Mouse (Mus musculus) kidney, embryonic 15.5 days (tissue): ENCODE data around the gene Hmgxb4. TPM values are rescaled to one million over a fixed set of nuclear protein-coding genes. Genes with fewer than 3 reads are reported as not detected.

Source experiments
- ATAC-seq: fragments of 200-750 bp; cut with Nextera tagmentation; replicated peaks from 2 replicates; pipeline ENCODE4 v1.8.0; 2017; ENCODE audit warnings: moderate TSS enrichment; ENCODE audit not compliant: low FRiP score
- H3K27ac ChIP-seq: fragments of 300-500 bp; sonication (generic); 2 replicates; pipeline ENCODE4 v1.5.1; 2015; ENCODE audit warnings: mild to moderate bottlenecking, inconsistent platforms
- H3K27me3 ChIP-seq: fragments of 300-500 bp; sonication (generic); 2 replicates; pipeline ENCODE4 v1.6.1; 2015; ENCODE audit warnings: inconsistent platforms
- H3K36me3 ChIP-seq: fragments of 300-500 bp; sonication (generic); 2 replicates; pipeline ENCODE4 v1.6.1; 2015; ENCODE audit warnings: inconsistent platforms
- H3K4me1 ChIP-seq: fragments of 300-500 bp; sonication (generic); 2 replicates; pipeline ENCODE4 v1.6.1; 2015; ENCODE audit warnings: inconsistent platforms
- H3K4me2 ChIP-seq: fragments of 300-500 bp; sonication (generic); 2 replicates; pipeline ENCODE4 v1.6.1; 2015; ENCODE audit warnings: moderate library complexity, mild to moderate bottlenecking, inconsistent platforms
- H3K4me3 ChIP-seq: fragments of 300-500 bp; sonication (generic); replicated peaks from 2 replicates; pipeline ENCODE4 v1.5.1; 2015; ENCODE audit warnings: mild to moderate bottlenecking, inconsistent platforms
- H3K9ac ChIP-seq: fragments of 300-500 bp; sonication (generic); 2 replicates; pipeline ENCODE4 v1.6.1; 2015; ENCODE audit warnings: mild to moderate bottlenecking, inconsistent platforms
- H3K9me3 ChIP-seq: fragments of 300-500 bp; sonication (generic); replicated peaks from 2 replicates; pipeline ENCODE4 v1.6.1; 2016; ENCODE audit warnings: inconsistent platforms
- WGBS: fragments of 180-500 bp; shearing (Covaris S2); methylation state at CpG from one replicate; pipeline ENCODE4 v1.1.7; 2015; ENCODE audit warnings: mixed read lengths; 5-methylcytosine and 5-hydroxymethylcytosine counted together
- polyA plus RNA-seq: library from polyadenylated mRNA; unstranded; fragments of >200 nt; fragmentation: Nextera tagmentation; extraction: Ambion mirVana; gene quantifications from 2 replicates; pipeline ENCODE4 v1.2.1, GENCODE M21; 2015

Hmgxb4 gene
- polyA plus RNA-seq, 1 experiment from 2014 or later: 46.4 TPM

- 90% methylated on average over 5 of the region's 5 CpGs for WGBS
- no peak overlapping the region for H3K27ac ChIP-seq
- ATAC-seq: no peak
- H3K4me2 ChIP-seq: no peak overlapping the region
- H3K27me3 ChIP-seq: no peaks in the 10 kb centered on the region
- no peaks in the 10 kb centered on the region for H3K9me3 ChIP-seq
- H3K4me1 ChIP-seq: peaks cover 5% of the 10 kb centered on the region; the same call in 1 of the 2 replicates
- H3K4me3 ChIP-seq: no peak overlapping the region
- no peaks in the 10 kb centered on the region for H3K36me3 ChIP-seq
- no peak overlapping the region for H3K9ac ChIP-seq
Observed at GRCm38 (mm10) chr8:74987436-74987835, 5.7 kb upstream of the Hmgxb4 start.

DNA sequence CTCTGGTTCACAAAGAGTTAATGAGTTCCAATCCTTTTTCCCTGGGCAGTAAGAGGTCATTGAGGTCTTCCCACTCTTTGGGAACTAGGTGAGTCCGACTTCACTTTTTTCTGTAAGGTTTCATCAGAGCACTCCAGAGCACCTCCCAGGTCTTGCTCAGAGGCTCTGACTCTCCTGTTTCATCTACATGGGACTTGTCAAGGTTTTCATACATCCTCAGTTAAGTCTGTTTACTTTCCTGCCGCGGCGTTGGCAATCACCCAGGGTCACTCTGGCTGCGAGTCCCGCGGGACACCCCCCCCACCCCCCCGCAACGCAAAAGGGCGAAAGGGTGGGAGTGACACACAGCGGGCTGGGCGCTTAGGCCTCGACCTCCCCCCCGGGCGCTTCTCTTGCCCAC is 3.1 kb upstream of the Hmgxb4 start:
- H3K27ac ChIP-seq: no peak overlapping the region
- H3K4me3 ChIP-seq: no peak overlapping the region
- no peaks in the 10 kb centered on the region for H3K9me3 ChIP-seq
- H3K4me1 ChIP-seq: peaks cover 15% of the 10 kb centered on the region
- no peaks in the 10 kb centered on the region for H3K27me3 ChIP-seq
- H3K4me2 ChIP-seq: peak overlapping the region; percentile 44
- H3K9ac ChIP-seq: no peak overlapping the region
- WGBS: 9% methylated on average over 15 of the region's 15 CpGs
- H3K36me3 ChIP-seq: no peaks in the 10 kb centered on the region
- no peak for ATAC-seq

DNA sequence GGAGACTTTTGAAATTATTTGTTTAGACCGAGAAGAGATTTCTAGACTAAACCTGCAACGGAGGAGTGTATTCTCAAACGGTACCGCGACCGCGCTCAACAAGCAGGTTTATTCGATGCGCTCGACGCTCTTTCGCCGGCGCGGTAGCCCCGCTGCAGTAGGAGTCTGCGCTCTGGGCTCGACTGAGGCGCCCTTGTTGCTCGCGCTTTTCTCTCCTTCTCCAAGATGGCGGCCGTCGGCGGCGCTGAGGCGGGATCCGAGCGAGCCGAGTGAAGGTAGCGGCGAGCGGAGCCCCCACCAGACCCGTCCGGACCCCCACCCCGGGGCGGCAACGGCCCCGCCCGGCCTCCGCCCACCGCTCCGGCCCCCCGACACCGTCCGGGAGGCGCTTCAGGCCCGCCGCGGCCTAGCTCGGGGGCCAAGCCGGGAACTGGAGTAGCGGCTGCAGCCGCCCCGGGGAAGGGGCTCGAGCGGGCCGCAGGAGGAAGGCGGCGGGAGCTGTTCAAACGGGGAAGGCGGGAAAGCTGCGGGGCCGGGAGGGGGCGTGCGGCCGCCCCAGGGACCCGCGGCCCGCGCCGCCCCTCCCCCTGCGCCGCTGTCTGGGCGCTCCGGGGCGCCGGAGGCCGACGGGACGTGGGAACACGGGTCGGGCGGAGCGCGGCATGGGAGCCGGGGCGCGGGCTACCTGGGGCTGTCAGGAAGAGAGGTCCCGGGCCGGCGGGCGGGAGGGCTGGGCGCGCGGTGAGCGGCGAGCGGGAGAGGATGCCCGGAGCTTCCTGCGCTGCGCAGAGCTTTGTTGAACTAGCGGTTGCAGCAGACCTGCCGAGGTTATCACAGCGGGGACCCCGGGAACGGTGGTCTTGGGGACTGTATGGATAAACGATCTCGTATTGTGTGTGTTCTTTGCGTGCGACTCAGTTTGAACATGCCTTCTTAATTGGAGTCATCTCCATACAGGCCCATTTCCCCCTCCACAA is 607 bp downstream of the Hmgxb4 start:
- H3K4me2 ChIP-seq: peak overlapping the region; percentile 66
- H3K9ac ChIP-seq: peak overlapping the region; percentile 99
- under 1% methylated on average over 103 of the region's 111 CpGs for whole genome bisulfite sequencing
- H3K4me1 ChIP-seq: peaks cover 15% of the 10 kb centered on the region
- peak overlapping the region; percentile 91 for H3K4me3 ChIP-seq
- no peaks in the 10 kb centered on the region for H3K9me3 ChIP-seq
- H3K36me3 ChIP-seq: peaks cover 5% of the 10 kb centered on the region; the same call in 1 of the 2 replicates
- peak overlapping the region; percentile 97 for H3K27ac ChIP-seq
- ATAC-seq: peak; percentile 96
- no peaks in the 10 kb centered on the region for H3K27me3 ChIP-seq

DNA sequence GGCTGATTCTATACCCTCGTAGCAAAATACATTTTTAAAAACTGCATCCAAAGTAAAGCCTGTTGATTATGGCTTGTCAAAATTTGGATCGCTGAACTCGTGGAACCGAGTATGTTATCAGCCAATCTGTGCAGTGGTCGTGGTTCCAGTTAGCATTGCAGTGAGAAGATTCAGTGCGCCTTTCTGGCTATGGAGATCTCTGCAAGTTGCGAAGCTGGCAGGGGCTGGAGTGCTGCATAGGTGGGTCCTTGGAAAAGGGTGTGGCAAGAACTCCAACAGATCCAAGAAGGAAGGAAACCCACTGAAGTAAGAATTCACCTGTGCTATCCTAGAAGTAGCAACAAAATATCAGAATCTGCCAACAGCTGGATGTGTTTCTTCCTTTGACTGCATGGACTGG is 1.4 kb downstream of the Hmgxb4 start:
- Histone ChIP-seq H3K4me2 (peak overlapping the region; percentile 66), H3K27me3 (no peaks in the 10 kb centered on the region), H3K4me1 (peaks cover 15% of the 10 kb centered on the region), H3K9me3 (no peaks in the 10 kb centered on the region), H3K36me3 (peaks cover 13% of the 10 kb centered on the region), H3K27ac (peak overlapping the region; percentile 97), H3K4me3 (peak overlapping the region; percentile 91), H3K9ac (peak overlapping the region; percentile 99)
- 5% methylated on average over 7 of the region's 7 CpGs for WGBS
- ATAC-seq: peak; percentile 34

DNA sequence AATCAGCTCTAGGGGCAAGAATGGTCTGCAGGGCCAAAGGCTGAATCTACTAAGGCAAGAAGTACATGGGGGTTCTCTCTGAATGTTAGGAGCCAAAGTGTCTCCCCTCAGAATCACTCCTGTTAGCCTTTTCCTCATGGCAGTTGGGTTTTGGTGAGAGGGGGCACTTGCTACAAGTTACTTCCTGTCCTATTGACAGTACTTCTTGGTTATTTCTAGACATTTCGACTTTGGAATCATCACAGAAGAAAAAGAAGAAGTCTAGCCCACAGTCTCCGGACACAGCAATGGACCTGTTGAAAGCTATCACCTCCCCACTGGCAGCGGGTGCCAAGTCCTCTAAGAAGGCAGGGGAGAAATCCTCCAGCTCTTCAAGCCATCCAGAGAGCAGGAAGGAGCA is 7.3 kb downstream of the Hmgxb4 start:
- Histone ChIP-seq H3K4me3 (no peak overlapping the region), H3K9ac (no peak overlapping the region), H3K27me3 (no peaks in the 10 kb centered on the region), H3K4me2 (no peak overlapping the region), H3K27ac (no peak overlapping the region), H3K4me1 (no peaks in the 10 kb centered on the region), H3K9me3 (no peaks in the 10 kb centered on the region), H3K36me3 (peaks cover 66% of the 10 kb centered on the region)
- no peak for ATAC-seq
- WGBS: 96% methylated on average over 3 of the region's 3 CpGs

DNA sequence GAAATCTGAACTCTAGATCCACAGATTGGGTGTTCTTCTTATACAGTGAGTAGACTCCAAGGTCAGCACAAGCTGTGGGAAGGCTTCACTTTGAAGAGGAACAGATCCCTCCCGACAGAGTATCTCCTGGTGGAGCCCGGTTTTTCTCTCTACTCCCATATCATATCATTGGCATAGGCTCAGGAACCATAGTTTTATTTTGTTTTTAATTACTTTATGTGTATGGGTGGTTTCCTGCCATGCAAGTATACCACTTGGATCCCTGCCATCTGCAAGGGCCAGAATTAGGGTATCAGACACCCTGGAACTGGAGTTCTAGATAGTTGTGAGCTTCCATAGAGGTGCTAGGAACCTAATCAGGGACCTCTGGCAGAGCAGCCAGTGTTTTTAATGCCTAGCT is 15.7 kb downstream of the Hmgxb4 start:
- WGBS: 91% methylated on average over 2 of the region's 2 CpGs
- H3K4me2 ChIP-seq: no peak overlapping the region
- H3K27me3 ChIP-seq: no peaks in the 10 kb centered on the region
- no peak overlapping the region for H3K9ac ChIP-seq
- H3K27ac ChIP-seq: no peak overlapping the region
- no peaks in the 10 kb centered on the region for H3K9me3 ChIP-seq
- H3K4me1 ChIP-seq: no peaks in the 10 kb centered on the region
- H3K36me3 ChIP-seq: peaks cover 62% of the 10 kb centered on the region
- ATAC-seq: no peak
- no peak overlapping the region for H3K4me3 ChIP-seq

- no peak for ATAC-seq
- Histone ChIP-seq H3K27me3 (no peaks in the 10 kb centered on the region), H3K9me3 (no peaks in the 10 kb centered on the region), H3K4me2 (no peak overlapping the region), H3K4me1 (peaks cover 9% of the 10 kb centered on the region), H3K9ac (no peak overlapping the region), H3K4me3 (no peak overlapping the region), H3K36me3 (peaks cover 29% of the 10 kb centered on the region), H3K27ac (no peak overlapping the region)
- 44% methylated on average over 2 of the region's 2 CpGs for WGBS
Observed at GRCm38 (mm10) chr8:75013557-75013956, 20.4 kb downstream of the Hmgxb4 start.

DNA sequence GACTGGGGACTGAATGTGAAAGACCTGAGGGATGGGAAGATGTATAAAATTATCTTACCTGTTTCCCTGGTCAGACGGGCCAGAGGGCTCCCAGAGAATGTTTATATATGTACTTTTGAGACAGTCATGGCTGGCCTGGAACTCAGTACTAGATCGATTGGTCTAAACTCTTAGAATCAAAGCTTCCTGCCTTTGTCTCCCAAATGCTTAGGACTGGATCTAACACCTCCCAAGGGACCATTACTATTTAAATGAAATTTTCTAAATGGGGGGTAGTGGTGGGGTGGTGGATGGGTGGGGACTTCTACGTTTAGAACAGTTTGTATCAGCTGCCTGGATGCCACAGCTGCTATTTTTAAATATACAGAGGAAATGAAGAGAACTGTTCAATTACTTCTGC is 20.8 kb downstream of the Hmgxb4 start:
- Histone ChIP-seq H3K36me3 (peaks cover 25% of the 10 kb centered on the region), H3K27me3 (no peaks in the 10 kb centered on the region), H3K9ac (no peak overlapping the region), H3K4me1 (peaks cover 12% of the 10 kb centered on the region), H3K9me3 (no peaks in the 10 kb centered on the region), H3K27ac (no peak overlapping the region), H3K4me2 (no peak overlapping the region), H3K4me3 (no peak overlapping the region)
- 70% methylated on average over 3 of the region's 3 CpGs for WGBS
- ATAC-seq: no peak

- H3K4me2 ChIP-seq: no peak overlapping the region
- WGBS: 74% methylated on average over 2 of the region's 2 CpGs
- peaks cover 24% of the 10 kb centered on the region for H3K36me3 ChIP-seq
- no peaks in the 10 kb centered on the region for H3K9me3 ChIP-seq
- no peaks in the 10 kb centered on the region for H3K27me3 ChIP-seq
- no peak overlapping the region for H3K9ac ChIP-seq
- H3K4me3 ChIP-seq: no peak overlapping the region
- H3K27ac ChIP-seq: no peak overlapping the region
- no peak for ATAC-seq
- H3K4me1 ChIP-seq: peaks cover 12% of the 10 kb centered on the region
Observed at GRCm38 (mm10) chr8:75015981-75016380, 22.8 kb downstream of the Hmgxb4 start.

- H3K4me3 ChIP-seq: no peak overlapping the region
- H3K4me2 ChIP-seq: no peak overlapping the region
- H3K27ac ChIP-seq: no peak overlapping the region
- no peak for ATAC-seq
- no peak overlapping the region for H3K9ac ChIP-seq
- H3K36me3 ChIP-seq: peaks cover 27% of the 10 kb centered on the region
- no peaks in the 10 kb centered on the region for H3K27me3 ChIP-seq
- WGBS: 82% methylated on average over 1 of the region's 1 CpGs
- H3K9me3 ChIP-seq: no peaks in the 10 kb centered on the region
- H3K4me1 ChIP-seq: peaks cover 12% of the 10 kb centered on the region
Observed at GRCm38 (mm10) chr8:75016422-75016821, 23.3 kb downstream of the Hmgxb4 start.

DNA sequence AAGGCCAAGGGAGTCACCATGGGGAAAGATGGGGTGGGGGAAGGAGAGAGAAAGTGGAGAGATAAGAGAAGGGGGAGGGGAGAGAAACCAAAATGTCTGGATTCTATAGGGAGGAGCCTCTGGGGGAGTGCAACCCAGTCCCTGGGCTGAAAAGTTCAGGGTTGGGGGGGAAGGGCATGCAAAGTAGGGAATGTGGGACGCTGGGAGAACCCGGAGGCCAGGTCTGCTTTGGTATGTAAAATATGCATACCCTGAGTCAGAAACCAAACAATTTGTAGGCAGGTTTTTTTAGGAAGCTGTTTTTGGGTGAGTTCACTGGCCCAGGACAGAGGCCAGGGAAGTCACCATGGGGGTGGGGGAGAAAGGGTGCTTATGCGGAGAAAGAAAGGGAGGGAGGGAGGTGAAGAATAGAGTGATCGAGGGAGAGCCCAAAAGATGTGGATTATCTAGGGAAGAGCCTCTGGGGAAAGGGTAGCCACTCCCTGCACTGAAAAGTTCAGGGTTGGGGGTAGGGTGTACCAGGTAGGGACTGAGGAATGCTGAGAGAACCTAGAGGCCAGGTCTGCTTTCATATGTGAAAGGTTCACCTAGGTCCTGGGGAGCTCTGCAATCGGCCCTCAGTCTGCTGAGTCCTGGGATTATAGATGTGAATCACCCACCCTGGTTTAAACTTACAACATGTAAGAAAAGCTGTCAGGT is 25.3 kb downstream of the Hmgxb4 start:
- WGBS: 40% methylated on average over 5 of the region's 5 CpGs
- H3K27ac ChIP-seq: peak overlapping the region; percentile 43

GRCm38 (mm10) chr8:75023660-75024316 is 30.6 kb downstream of the Hmgxb4 start:
- ATAC-seq: no peak

More for the DNA sequence above, 25.3 kb downstream of the Hmgxb4 start:
- Histone ChIP-seq H3K9ac (no peak overlapping the region), H3K4me3 (no peak overlapping the region), H3K27me3 (no peaks in the 10 kb centered on the region), H3K4me1 (peaks cover 12% of the 10 kb centered on the region), H3K36me3 (peaks cover 44% of the 10 kb centered on the region), H3K4me2 (no peak overlapping the region), H3K9me3 (no peaks in the 10 kb centered on the region)
- peak; percentile 76 for ATAC-seq

More at GRCm38 (mm10) chr8:75023660-75024316, 30.6 kb downstream of the Hmgxb4 start:
- Histone ChIP-seq H3K9me3 (no peaks in the 10 kb centered on the region), H3K4me3 (no peak overlapping the region), H3K27ac (no peak overlapping the region), H3K27me3 (no peaks in the 10 kb centered on the region), H3K4me1 (peaks cover under 1% of the 10 kb centered on the region; the same call in 1 of the 2 replicates), H3K9ac (no peak overlapping the region), H3K36me3 (peaks cover 81% of the 10 kb centered on the region), H3K4me2 (no peak overlapping the region)
- 92% methylated on average over 3 of the region's 3 CpGs for WGBS
